Mouse (Mus musculus) cerebellum, adult 2 months (tissue): Measurements from ENCODE around the gene Nppb. TPM values are rescaled to one million over a fixed set of nuclear protein-coding genes. Genes with fewer than 3 reads are reported as not detected.

ENCODE experiments used
- DNase-seq, 2 experiments: peaks; one replicate each; pipeline ENCODE4 v3.0.0; 2021
- H3K27ac ChIP-seq: fragments of 200-500 bp; 2 replicates; pipeline ENCODE4 v1.5.1; 2012; ENCODE audit warnings: low read length, control low read depth, inconsistent platforms; ENCODE audit not compliant: insufficient read depth
- H3K27me3 ChIP-seq: fragments of 200-500 bp; 2 replicates; pipeline ENCODE4 v1.6.1; 2012; ENCODE audit warnings: inconsistent platforms, mild to moderate bottlenecking, low read length, moderate library complexity; ENCODE audit not compliant: control insufficient read depth, insufficient read depth
- H3K4me1 ChIP-seq: fragments of 200-500 bp; 2 replicates; pipeline ENCODE4 v1.6.1; 2011; ENCODE audit warnings: low read length; ENCODE audit not compliant: control insufficient read depth, insufficient read depth
- H3K4me3 ChIP-seq: fragments of 200-500 bp; replicated peaks from 2 replicates; pipeline ENCODE3; 2011; ENCODE audit warnings: mild to moderate bottlenecking, low read depth, low read length, control low read depth; ENCODE audit not compliant: insufficient read depth
- CTCF ChIP-seq: fragments of 200-500 bp; IDR thresholded peaks from 2 replicates; pipeline ENCODE4 v1.5.1; 2011; ENCODE audit warnings: low read depth, mild to moderate bottlenecking, control low read depth, low read length, moderate library complexity, borderline replicate concordance; ENCODE audit not compliant: insufficient read depth
- POLR2A ChIP-seq: fragments of 200-500 bp; IDR thresholded peaks from 2 replicates; pipeline ENCODE4 v1.6.1; 2011; ENCODE audit warnings: low read length, control low read depth, borderline replicate concordance; ENCODE audit not compliant: insufficient read depth
- WGBS: fragments of 180-500 bp; shearing (Covaris S2); methylation state at CpG from one replicate; pipeline ENCODE4 v1.1.7; 2018; 5-methylcytosine and 5-hydroxymethylcytosine counted together
- polyA plus RNA-seq: library from polyadenylated mRNA; depleted of rRNA; stranded (reverse); fragments of >200 nt; gene quantifications from 2 replicates; pipeline ENCODE4 v1.2.3, GENCODE M21; 2012

The Nppb gene
- polyA plus RNA-seq, 1 experiment: 0.15 TPM

DNA sequence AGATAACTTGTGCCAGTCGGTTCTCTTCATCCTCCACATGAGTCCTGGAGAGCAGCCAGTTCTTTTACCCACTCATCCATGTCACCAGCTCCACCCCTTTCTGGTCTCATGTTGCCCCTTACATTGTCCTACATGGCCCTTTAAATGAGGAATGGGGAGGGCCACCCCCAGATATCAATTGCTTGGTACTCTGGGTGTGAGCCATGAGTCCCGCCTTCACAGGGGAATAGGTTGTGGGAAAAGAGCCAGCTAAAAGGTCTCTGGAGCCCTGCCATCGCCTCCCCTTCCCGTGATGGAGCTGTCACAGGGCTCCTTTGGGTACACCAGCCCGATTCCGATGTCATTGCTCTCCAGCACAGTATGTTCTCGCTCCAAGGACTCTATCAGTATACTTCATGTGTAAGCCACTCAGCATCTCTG, 6.1 kb upstream of the Nppb start:
- no peak overlapping the region for H3K4me3 ChIP-seq
- H3K4me1 ChIP-seq: no peaks in the 10 kb centered on the region
- no peak for DNase-seq
- TF ChIP-seq CTCF (no peak), POLR2A (no peak)
- no peak overlapping the region for H3K27ac ChIP-seq
- no peaks in the 10 kb centered on the region for H3K27me3 ChIP-seq
- WGBS: 14% methylated on average over 7 of the region's 7 CpGs

DNA sequence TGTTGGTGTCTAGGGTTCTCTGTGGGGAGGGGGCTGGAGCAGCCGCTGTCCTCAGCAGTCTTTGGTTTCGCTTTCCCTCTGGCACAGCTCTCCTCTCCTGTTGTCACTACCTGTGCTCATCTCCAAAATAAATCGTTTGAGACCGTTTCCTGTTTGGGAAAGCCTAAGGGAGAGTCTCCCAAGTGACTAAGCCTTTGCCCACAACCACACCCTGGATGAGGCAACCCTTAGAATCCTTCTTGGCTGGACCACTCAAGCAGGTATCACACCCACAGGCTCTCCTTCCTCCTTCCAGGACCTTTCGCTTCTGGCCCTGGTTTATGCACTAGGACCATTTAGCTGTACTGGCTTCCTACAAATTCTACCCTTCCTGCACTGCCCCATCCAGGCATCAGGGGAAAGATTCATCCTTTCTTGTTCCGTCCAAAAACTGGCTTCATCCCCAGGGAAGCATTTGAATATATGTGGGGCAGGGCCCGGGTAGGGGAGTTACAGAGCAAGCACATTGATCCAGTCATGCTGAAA, 8.0 kb downstream of the Nppb start:
- Histone ChIP-seq H3K27ac (no peak overlapping the region), H3K4me1 (no peaks in the 10 kb centered on the region), H3K4me3 (no peak overlapping the region), H3K27me3 (no peaks in the 10 kb centered on the region)
- DNase-seq: no peak
- WGBS: 51% methylated on average over 7 of the region's 7 CpGs
- TF ChIP-seq POLR2A (no peak), CTCF (no peak)

DNA sequence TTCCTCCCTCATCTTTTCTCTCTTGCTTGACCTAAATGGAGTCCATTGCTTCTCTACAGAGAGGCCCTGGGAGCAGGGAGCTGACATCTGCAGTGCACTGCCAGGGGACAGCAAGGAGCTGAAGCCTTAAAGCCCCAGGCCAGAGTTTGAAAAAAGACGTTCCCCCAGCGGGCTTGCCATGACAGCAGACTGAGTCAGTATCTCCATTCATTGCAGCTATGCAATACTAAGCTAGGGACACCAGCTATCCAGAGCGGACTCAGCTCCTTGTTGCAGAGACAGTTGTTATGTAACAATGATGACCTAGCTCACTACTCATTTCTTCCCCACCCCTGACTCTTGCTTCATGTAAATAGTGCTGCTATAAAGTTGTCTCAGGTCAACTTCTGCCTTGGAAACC, 9.7 kb downstream of the Nppb start:
- 83% methylated on average over 3 of the region's 3 CpGs for WGBS
- Histone ChIP-seq H3K27me3 (no peaks in the 10 kb centered on the region), H3K4me3 (no peak overlapping the region), H3K27ac (no peak overlapping the region), H3K4me1 (no peaks in the 10 kb centered on the region)
- no peak for DNase-seq
- no peak for TF ChIP-seq CTCF
- no peak for TF ChIP-seq POLR2A

DNA sequence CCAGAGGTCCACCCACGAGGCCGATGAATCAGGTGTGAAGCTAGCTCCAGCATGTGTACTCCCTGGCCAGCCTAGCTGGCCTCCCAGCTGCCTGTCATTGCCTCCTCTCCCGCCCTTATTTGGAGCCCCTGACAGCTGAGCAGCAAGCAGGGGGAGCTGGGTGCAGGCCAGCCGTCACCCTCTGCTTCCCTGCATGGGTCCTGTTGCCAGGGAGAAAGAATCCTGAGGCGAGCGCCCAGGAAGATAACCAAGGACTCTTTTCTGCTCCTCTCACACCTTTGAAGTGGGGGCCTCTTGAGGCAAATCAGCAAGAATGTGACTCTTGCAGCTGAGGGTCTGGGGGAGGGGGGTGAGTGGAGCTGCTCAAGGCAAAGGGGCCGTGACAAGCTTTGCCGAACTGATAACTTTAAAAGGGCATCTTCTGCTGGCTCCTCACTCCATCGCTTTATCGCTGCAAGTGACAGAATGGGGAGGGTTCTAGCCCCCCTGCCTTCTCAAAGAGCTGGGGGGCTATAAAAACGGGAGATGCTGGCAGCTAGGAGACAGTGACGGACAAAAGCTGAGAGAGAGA, 14.7 kb downstream of the Nppb start, which contains the start of gene Nppa:
Gene Nppa (plus strand): TSS at position 521 of the 571 bp plus-strand sequence.
- TF ChIP-seq CTCF (no peak), POLR2A (no peak)
- WGBS: 28% methylated on average over 12 of the region's 12 CpGs
- no peak for DNase-seq
- Histone ChIP-seq H3K4me1 (no peaks in the 10 kb centered on the region), H3K4me3 (no peak within 1 kb of the TSS), H3K27me3 (no peaks in the 10 kb centered on the region), H3K27ac (no peak within 1 kb of the TSS)

DNA sequence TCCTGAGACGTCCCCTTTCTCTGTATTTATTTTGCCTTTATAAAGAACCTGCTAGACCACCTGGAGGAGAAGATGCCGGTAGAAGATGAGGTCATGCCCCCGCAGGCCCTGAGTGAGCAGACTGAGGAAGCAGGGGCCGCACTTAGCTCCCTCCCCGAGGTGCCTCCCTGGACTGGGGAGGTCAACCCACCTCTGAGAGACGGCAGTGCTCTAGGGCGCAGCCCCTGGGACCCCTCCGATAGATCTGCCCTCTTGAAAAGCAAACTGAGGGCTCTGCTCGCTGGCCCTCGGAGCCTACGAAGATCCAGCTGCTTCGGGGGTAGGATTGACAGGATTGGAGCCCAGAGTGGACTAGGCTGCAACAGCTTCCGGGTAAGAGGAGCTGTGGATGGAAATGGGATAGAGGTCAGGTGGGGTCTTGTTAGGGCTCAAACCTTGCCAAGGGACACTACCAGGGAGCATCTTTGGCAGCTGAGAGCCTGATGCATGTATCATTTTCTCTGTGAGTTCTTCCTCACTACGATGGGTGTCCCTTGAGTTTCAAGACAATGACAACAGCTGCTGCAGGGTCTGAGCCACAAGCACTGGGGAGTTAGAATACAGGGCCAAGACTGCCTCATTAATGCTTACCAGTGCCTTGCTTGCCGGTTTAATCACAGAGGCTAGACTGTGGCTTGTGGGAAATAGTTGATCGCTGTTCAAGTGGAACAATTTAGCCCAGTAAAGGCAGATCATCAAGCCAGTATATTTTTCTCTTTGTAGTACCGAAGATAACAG, 15.6 kb downstream of the Nppb start:
- Histone ChIP-seq H3K27ac (no peak overlapping the region), H3K27me3 (no peaks in the 10 kb centered on the region), H3K4me1 (no peaks in the 10 kb centered on the region), H3K4me3 (no peak overlapping the region)
- WGBS: 55% methylated on average over 17 of the region's 17 CpGs
- DNase-seq: no peak
- TF ChIP-seq POLR2A (no peak), CTCF (no peak)

DNA sequence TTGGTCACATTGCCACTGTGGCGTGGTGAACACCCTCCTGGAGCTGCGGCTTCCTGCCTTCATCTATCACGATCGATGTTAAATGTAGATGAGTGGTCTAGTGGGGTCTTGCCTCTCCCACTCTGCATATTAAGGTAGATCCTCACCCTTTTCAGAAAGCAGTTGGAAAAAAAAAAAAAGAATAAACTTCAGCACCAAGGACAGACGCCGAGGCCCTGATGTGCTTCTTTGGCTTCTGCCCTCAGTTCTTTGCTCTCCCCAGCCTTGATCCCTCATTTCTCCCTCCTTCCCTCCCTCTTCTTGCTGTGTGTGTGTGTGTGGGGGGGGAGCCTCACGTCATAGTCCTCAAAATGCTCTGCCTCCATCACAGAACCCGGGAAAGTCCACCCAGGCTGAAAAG, 16.3 kb downstream of the Nppb start:
- Histone ChIP-seq H3K27ac (no peak overlapping the region), H3K4me3 (no peak overlapping the region), H3K4me1 (no peaks in the 10 kb centered on the region), H3K27me3 (no peaks in the 10 kb centered on the region)
- 31% methylated on average over 8 of the region's 8 CpGs for WGBS
- TF ChIP-seq POLR2A: no peak
- TF ChIP-seq CTCF: no peak
- DNase-seq: no peak

DNA sequence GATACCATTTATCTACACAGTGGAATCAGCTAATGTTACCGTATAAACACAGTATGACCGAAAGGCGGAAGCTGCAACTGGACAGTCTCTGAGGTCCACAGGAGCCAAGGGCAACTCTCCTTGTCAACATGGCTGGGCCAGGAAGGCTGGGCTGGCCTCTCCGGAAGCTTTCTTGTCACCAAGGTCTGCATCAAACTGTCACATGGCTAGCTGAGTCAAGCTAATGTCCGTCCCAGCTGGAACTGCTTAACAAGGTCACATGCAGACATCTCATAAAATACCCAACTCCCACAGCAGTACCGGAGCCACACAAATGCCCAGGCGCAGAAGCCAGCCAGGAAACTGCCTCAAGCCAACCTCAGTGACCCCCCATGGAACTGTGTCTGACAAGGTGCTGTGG, 18.8 kb downstream of the Nppb start:
- no peaks in the 10 kb centered on the region for H3K4me1 ChIP-seq
- H3K27me3 ChIP-seq: no peaks in the 10 kb centered on the region
- TF ChIP-seq POLR2A (no peak), CTCF (no peak)
- DNase-seq: no peak
- WGBS: 77% methylated on average over 7 of the region's 7 CpGs
- no peak overlapping the region for H3K4me3 ChIP-seq
- H3K27ac ChIP-seq: no peak overlapping the region

DNA sequence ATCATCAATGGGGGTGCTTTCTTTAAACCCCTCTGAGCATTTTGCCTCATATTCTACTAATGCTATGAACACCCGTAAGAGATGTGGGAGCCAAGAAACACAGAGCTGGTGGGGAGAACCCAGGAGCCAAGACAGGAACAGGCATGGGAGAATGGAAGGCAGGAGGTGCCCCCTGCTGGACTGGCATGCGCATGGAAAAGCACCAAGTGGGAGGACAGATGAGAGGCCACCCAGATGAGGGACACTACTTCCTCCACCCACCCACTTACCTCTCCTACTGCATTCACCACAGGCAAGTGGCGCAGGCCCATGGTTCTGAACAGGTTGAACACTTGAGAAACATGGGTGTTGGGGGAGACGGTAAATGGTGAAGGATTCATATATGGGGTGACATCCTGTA, 22.8 kb downstream of the Nppb start:
- H3K27ac ChIP-seq: no peak overlapping the region
- H3K27me3 ChIP-seq: no peaks in the 10 kb centered on the region
- H3K4me3 ChIP-seq: no peak overlapping the region
- H3K4me1 ChIP-seq: no peaks in the 10 kb centered on the region
- 56% methylated on average over 4 of the region's 4 CpGs for WGBS
- DNase-seq: peak; percentile 28 to 33
- TF ChIP-seq CTCF: peak; percentile 63
- TF ChIP-seq POLR2A: no peak
